Mouse (Mus musculus) lung, adult 2 months (tissue): ENCODE measurements around the gene Kdm6b. TPM values are rescaled to one million over a fixed set of nuclear protein-coding genes. Genes with fewer than 3 reads are reported as not detected.

Experiments used
- DNase-seq: peaks from one replicate; pipeline ENCODE4 v3.0.0; 2022
- H3K4me1 ChIP-seq: fragments of 200-500 bp; 2 replicates; pipeline ENCODE4 v1.6.1; 2011; ENCODE audit warnings: low read length; ENCODE audit not compliant: control insufficient read depth, insufficient read depth
- H3K4me3 ChIP-seq: fragments of 200-500 bp; replicated peaks from 2 replicates; pipeline ENCODE3; 2011; ENCODE audit warnings: low read depth, mild to moderate bottlenecking, control low read depth, low read length; ENCODE audit errors: extremely low read depth
- CTCF ChIP-seq: fragments of 200-500 bp; IDR thresholded peaks from 2 replicates; pipeline ENCODE4 v1.5.1; 2011; ENCODE audit warnings: mild to moderate bottlenecking, low read length, control low read depth; ENCODE audit not compliant: insufficient read depth
- POLR2A ChIP-seq: fragments of 200-500 bp; IDR thresholded peaks from 2 replicates; pipeline ENCODE4 v1.6.1; 2011; ENCODE audit warnings: low read depth, mild to moderate bottlenecking, control low read depth, low read length, borderline replicate concordance; ENCODE audit errors: extremely low read depth
- WGBS: fragments of 180-500 bp; shearing (Covaris S2); methylation state at CpG from one replicate; pipeline ENCODE4 v1.1.7; 2018; 5-methylcytosine and 5-hydroxymethylcytosine counted together
- polyA plus RNA-seq: library from polyadenylated mRNA; depleted of rRNA; stranded (reverse); fragments of >200 nt; gene quantifications from 2 replicates; pipeline ENCODE4 v1.2.3, GENCODE M21; 2012; rRNA removed

Kdm6b gene
- polyA plus RNA-seq, result 19.4 and 21.0 TPM in 2 replicates

DNA sequence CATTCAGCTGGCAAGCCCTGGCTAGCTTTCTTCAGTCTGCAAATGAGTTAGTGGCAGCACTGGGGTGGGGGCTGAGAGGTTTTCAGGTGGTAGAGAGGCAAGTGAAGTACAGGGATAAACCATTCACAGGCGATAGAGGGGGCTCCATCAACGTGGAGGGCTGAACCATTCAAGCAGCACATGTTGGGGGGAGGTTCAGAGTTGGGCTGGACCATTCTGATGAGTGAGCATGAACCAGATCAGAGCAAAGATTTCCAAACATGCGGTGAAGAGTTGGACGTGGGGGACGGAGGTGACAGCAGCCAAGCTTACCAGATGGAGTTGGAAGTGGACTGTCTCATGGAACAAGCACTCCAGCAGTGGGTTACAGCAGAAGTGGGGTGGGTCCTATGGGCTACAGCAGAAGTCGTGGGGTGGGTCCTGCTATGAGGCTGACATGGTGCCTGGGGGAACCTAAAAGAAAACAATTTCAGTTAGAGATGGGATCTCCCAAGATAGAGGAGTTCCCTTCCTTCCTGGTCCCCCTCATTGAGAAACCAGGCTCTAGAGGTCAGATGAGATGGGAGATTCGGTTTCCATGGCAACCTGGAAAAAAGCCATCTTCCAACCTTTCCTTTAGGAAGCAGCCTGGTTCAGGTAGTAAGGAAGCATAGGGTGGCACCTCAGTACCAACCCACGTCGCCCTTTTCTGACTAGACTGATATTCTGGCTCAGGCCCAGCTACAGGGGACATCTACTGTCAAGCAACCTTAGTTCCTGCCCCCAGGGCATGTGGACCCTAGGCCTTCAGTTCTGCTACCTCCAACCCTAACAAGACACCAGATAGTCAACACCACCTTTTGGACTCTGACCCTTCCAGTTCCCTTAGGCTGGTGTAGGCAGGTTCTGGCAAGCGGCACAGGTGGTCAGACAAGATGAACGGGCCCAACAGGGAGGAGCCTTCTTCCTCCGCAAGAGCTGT, at the start of gene Kdm6b:
TSS of gene Kdm6b (minus strand) at position 455 of the 961 bp plus-strand sequence.
- Histone ChIP-seq H3K4me3 (no peak within 1 kb of the TSS), H3K4me1 (peaks cover 13% of the 10 kb centered on the region; the same call in 1 of the 2 replicates)
- DNase-seq, result no peak
- 37% methylated on average over 12 of the region's 12 CpGs for WGBS
- TF ChIP-seq POLR2A (no peak), CTCF (no peak)

- no peak for DNase-seq
- no peak for TF ChIP-seq CTCF
- TF ChIP-seq POLR2A, result no peak
- Histone ChIP-seq H3K4me3 (no peak overlapping the region), H3K4me1 (no peaks in the 10 kb centered on the region)
- 62% methylated on average over 5 of the region's 5 CpGs for WGBS
Measured at GRCm38 (mm10) chr11:69461568-69461967, 48.1 kb upstream of the Kdm6b start.

GRCm38 (mm10) chr11:69459883-69460282, 46.4 kb upstream of the Kdm6b start:
- WGBS, result 64% methylated on average over 4 of the region's 4 CpGs
- DNase-seq, result no peak
- H3K4me1 ChIP-seq, result no peaks in the 10 kb centered on the region
- H3K4me3 ChIP-seq, result no peak overlapping the region
- no peak for TF ChIP-seq CTCF
- no peak for TF ChIP-seq POLR2A

GRCm38 (mm10) chr11:69457006-69457579, 43.6 kb upstream of the Kdm6b start:
- no peak for DNase-seq
- Histone ChIP-seq H3K4me1 (no peaks in the 10 kb centered on the region), H3K4me3 (no peak overlapping the region)
- WGBS, result 52% methylated on average over 6 of the region's 6 CpGs
- TF ChIP-seq POLR2A (no peak), CTCF (no peak)

DNA sequence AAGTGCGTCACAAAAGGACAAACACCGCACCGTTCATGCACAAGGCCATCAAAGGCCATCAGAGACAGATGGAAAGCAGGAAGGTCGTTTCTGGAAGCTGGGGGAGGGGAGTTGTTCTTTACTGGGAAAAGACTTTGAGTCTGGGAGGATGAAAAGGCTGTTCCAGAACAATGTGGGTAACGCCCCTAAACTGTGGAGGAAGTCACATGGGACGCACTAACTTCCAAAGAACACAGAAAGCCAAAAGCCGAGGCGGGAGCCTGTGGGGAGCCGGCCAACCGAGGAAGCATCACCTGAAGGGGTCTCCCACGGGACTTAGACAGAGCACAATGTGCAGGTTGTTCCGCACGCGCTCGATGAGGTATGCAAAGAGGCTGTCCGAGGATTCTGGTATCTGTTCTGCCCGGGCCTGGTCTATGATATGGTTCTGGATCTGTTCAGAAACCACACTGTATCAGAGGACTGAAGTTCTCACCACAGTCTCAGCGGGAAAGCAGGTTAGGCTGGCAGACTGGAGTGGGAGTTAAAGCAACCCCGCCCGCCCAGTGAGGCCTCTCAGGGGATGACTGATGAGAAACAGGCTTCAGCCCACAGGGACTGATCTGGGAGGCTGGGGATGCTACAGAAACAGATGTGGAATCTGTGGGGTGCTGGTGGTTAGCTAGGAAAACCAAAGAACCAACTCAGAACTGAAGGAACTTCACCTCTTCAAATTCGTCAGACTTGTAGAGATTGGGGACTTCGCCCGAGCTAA, 38.8 kb upstream of the Kdm6b start:
- TF ChIP-seq POLR2A (peak; percentile 41; the same call in 1 of the 2 replicates), CTCF (no peak)
- WGBS, result 42% methylated on average over 23 of the region's 23 CpGs
- no peak for DNase-seq
- H3K4me1 ChIP-seq, result peaks cover 2% of the 10 kb centered on the region; the same call in 1 of the 2 replicates
- H3K4me3 ChIP-seq, result peak overlapping the region; percentile 58

DNA sequence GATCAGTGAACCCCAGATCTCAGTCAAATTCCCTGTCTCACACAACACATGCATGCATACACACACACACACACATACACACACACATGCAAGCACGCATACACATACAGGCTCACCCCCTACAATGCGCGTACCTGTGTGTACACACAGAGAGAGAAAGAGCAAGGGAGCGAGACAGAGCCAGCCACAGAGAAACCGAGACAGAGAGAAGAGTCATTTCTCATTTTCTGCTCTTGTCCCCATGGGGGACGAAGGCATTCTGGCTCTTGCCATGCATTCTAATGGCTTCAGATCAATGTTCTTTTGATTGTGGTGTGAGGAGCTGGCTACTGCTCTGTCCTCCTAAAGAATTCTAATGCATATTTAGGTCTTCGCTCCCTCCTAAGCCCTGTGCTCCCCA, 33.8 kb upstream of the Kdm6b start:
- TF ChIP-seq POLR2A, result no peak
- TF ChIP-seq CTCF, result no peak
- 88% methylated on average over 7 of the region's 7 CpGs for WGBS
- no peak for DNase-seq
- peaks cover 9% of the 10 kb centered on the region; the same call in 1 of the 2 replicates for H3K4me1 ChIP-seq
- no peak overlapping the region for H3K4me3 ChIP-seq

DNA sequence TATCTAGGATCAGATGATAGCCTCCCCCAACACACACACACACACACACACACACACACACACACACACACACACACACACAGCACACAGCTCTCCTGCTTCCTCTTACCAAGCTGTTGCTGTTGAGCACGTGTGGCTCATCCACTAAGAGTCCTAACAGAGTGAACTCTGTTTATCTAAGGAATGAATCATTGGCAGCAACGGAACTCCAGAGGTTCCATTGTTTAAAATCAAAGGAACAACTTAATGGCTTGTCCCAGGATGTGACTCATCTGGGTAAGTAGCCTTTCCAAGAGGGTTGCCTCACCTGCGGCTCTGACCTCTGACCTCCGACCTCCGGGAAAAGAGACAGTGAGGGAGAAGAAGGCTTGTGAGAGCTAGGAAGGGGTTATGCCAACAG, 29.9 kb upstream of the Kdm6b start:
- TF ChIP-seq POLR2A, result no peak
- no peak for TF ChIP-seq CTCF
- peak; percentile 36 for DNase-seq
- 9% methylated on average over 5 of the region's 5 CpGs for WGBS
- Histone ChIP-seq H3K4me3 (no peak overlapping the region), H3K4me1 (peaks cover 7% of the 10 kb centered on the region; the same call in 1 of the 2 replicates)

GRCm38 (mm10) chr11:69437291-69437690, 23.8 kb upstream of the Kdm6b start:
- Histone ChIP-seq H3K4me3 (no peak overlapping the region), H3K4me1 (peaks cover under 1% of the 10 kb centered on the region)
- TF ChIP-seq POLR2A (no peak), CTCF (no peak)
- no peak for DNase-seq
- WGBS, result 56% methylated on average over 3 of the region's 3 CpGs

DNA sequence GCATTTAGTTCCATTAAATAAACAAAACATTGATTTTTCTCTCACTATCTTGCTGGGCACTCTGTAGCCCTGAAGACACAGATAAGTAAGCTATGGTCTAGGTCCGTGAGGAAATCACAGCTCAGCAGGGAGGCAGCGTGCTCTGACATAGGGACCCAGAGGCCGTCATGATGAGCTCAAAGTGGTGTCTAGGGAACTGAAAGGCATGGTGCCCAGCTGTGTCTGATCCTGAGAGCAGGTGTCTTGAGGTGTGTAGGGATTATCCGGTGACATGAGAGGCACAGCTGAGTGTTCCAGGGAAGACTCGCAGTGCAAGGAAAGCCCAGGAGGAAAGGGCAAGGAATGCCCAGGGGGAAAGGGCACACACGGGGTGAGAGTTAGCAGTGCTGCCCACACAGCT, 19.7 kb upstream of the Kdm6b start:
- Histone ChIP-seq H3K4me3 (no peak overlapping the region), H3K4me1 (peaks cover 3% of the 10 kb centered on the region)
- WGBS, result 73% methylated on average over 6 of the region's 6 CpGs
- no peak for DNase-seq
- TF ChIP-seq CTCF (no peak), POLR2A (no peak)

GRCm38 (mm10) chr11:69432640-69432982, 19.1 kb upstream of the Kdm6b start:
- 47% methylated on average over 11 of the region's 11 CpGs for WGBS

More at GRCm38 (mm10) chr11:69432640-69432982, 19.1 kb upstream of the Kdm6b start:
- Histone ChIP-seq H3K4me3 (no peak overlapping the region), H3K4me1 (peaks cover 3% of the 10 kb centered on the region)
- TF ChIP-seq CTCF (no peak), POLR2A (no peak)
- DNase-seq, result no peak
